Comparison of ENCODE assay signal across 18 mouse cellular contexts in the genomic region with DNA sequence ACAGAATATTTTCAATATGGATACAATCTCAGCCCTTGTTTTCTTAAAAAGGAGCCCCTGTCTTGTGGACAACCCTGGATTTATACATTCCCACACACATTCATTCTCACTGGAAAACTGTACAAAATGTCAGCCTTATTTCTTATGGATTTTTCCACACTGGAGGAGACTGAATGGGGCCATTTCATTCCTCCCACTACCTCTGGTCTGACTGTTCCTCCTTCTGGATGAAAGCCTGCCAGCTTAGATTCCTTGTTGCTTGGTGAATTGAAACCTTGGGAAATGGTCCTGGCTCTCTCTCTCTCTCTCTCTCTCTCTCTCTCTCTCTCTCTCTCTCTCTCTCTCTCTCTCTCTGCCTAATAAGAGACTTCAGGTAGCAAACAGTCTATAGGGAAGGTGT.
"Had no signal": no experiment of that assay in that cellular context is flagged by ENCODE, and none has a peak within 500 bp of the region (broad histone marks: within the 10 kb centered on the region; RNA-seq: fewer than 3 reads in every experiment).

No protein-coding gene starts in this region.

- ATAC-seq: midbrain, embryonic 16.5 days had no signal

- H3K36me3 ChIP-seq: midbrain, embryonic 12.5 days; neural tube, embryonic 12.5 days; neural tube, embryonic 15.5 days had no signal

- H3K27ac ChIP-seq: midbrain, embryonic 12.5 days; neural tube, embryonic 12.5 days had no signal

- H3K27me3 ChIP-seq: midbrain, embryonic 12.5 days; neural tube, embryonic 12.5 days had no signal

- DNase-seq: lung, adult 18-20 months; lung, embryonic 14.5 days; lung, postnatal 10 days; lung, postnatal 4 days; midbrain, embryonic 14.5 days; retina, postnatal 1 day; right cerebral cortex, adult 18-20 months; right cerebral cortex, postnatal 25 days; right cerebral cortex, postnatal 4 days; spleen, adult 18-20 months; thymus, adult 2 months; thymus, postnatal 25 days; thymus, postnatal 4 days had no signal

- H3K9ac ChIP-seq: lung, embryonic 14.5 days; midbrain, embryonic 12.5 days; neural tube, embryonic 12.5 days; neural tube, embryonic 15.5 days had no signal

- H3K4me2 ChIP-seq: lung, embryonic 14.5 days; midbrain, embryonic 12.5 days; neural tube, embryonic 12.5 days; neural tube, embryonic 15.5 days had no signal

- H3K4me3 ChIP-seq: midbrain, embryonic 12.5 days; myocyte; neural tube, embryonic 12.5 days; neural tube, embryonic 15.5 days had no signal

- H3K9me3 ChIP-seq: midbrain, embryonic 12.5 days; neural tube, embryonic 12.5 days; neural tube, embryonic 15.5 days had no signal
